Mouse (Mus musculus) left cerebral cortex, adult 8-10 months (tissue): Measurements from ENCODE around the gene Tbc1d8b. TPM values are rescaled to one million over a fixed set of nuclear protein-coding genes. Genes with fewer than 3 reads are reported as not detected.

Source experiments
- DNase-seq, 2 experiments: peaks; one replicate each; pipeline ENCODE4 v3.0.0; 2022; ENCODE audit warnings: low spot score in 2 of 2
- total RNA-seq, 4 experiments: library from RNA; stranded (reverse); gene quantifications; 2 replicates each; pipeline ENCODE4 v1.2.4; 2022

The Tbc1d8b gene
- total RNA-seq, 4 experiments from 2014 or later = 3.1 to 5.6 (median 4.1) TPM

DNA sequence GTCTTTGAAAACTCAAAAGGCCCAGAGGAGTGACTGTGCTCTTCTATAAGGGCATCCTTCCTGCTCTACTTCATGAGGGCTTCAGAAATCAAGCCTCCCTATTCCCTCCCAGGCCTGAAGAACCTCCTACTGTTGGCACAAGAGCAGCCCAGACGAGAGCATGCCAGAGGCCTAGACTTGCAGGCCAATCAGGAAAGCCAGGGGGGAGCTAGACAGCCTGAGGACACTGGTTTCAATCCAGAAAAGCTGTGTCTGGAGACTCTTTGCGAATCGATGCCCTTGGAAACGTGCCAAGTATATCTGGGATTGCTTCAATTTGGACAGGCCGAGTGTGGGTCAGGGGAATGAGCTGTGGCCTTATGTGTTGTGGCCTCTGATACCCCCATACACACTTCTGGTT is 94.6 kb downstream of the Tbc1d8b start:
- no peak for DNase-seq

DNA sequence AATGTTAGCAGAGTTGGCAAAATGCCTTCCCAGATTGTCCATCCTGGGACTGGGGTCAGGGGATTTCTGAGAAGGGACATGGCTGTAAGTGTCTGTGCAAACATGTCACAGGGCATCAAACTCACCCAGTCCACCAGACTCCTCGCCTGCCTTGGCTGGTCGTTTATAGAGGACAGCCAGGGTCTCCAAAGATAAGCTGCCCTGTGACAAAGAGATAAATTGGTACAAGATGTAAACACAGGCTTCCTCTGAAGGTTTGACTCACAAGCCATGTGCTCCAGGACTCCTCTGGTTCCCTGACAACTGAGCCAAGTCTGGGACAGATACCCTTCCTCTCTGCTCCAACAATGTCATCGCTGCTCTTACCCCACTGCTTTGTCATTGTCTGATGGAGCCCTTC is 96.2 kb downstream of the Tbc1d8b start:
- DNase-seq = no peak

- DNase-seq = no peak
Measured at GRCm38 (mm10) chrX:139781563-139781962, 96.8 kb downstream of the Tbc1d8b start.

DNA sequence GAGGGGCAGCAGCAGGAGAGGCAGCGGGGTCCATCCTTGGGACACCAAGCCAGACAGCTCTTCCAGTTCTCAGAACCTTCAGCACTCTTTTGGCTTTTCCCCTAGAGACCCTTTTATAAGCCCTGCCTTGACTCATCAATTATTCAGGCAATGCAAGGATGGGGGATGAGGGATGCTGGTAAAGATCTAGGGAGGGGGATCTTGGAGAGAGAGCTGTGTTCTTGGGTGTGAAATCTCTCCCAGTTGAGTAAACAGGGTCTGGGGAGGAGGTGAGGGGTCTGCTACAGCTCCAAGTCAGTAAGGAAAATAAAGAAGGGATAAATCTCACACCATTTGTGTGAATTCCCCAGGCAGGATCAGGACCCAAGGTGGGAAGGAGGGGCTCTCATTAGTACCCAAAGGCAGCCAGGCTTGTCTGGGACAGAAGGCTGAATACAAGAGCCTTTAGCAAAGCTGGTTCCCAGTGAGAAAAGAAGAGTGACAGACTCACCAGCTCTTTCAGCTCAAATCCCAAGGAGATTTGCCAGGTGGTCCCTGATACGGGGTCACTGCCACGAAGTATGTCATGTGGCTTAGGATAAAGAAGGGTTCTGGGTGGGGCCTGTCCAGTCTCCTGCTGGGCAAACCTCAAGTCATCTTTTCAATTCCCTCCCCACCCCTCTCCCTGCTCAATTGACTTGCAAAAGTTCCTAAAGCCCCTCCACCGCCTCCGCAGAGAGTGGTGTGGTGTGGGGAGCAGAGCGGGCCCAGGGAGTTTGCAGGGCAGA is 97.7 kb downstream of the Tbc1d8b start, which contains the start of gene Ripply1:
TSS of gene Ripply1 (minus strand) at position 76 of the 767 bp plus-strand sequence.
- no peak for DNase-seq

- no peak for DNase-seq
Measured at GRCm38 (mm10) chrX:139783045-139783422, 98.2 kb downstream of the Tbc1d8b start.

DNA sequence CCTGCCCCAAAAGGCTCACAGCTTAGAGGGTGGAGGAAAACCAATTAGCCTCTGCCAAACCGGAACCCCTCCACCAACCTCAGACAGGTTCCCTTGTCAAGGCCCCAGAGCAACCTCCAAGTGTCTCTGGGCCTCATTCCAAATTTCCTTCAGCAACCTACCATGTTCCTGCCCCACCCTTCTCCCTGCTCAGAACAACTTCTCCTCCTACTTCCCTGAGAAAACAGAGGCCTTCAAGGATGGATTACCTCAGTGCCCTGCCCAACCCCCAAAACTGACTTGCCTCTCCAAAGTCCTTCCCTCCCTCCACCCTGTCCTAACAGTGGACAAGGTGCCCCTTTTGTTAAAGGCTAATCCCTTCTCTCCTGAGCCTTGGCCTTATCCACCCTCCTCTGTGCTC is 101.0 kb downstream of the Tbc1d8b start:
- DNase-seq = no peak

GRCm38 (mm10) chrX:139794072-139794845 is 109.5 kb downstream of the Tbc1d8b start:
- no peak for DNase-seq

DNA sequence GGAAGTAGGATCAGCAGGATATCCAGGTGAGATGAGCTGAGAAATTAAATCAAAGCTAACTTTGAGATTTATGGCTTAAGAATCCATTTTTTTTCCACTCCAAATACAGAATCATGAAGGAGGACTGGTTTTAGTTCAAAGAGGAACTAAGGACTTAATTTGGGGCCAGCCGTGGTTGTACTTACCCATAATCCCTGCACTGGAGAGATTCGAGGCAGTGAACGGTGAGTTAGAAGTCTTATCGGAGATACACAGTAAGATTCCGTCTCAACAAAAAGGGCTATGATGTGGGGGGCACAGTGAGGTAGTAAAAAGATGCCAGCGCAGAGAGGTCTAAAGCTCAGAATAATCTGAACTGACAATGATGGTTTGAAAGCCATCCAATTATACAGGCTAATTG is 111.2 kb downstream of the Tbc1d8b start:
- no peak for DNase-seq

- DNase-seq = no peak
Measured at GRCm38 (mm10) chrX:139797875-139798274, 113.1 kb downstream of the Tbc1d8b start.

GRCm38 (mm10) chrX:139799953-139800352 is 115.2 kb downstream of the Tbc1d8b start:
- DNase-seq = no peak

- DNase-seq = no peak
Measured at GRCm38 (mm10) chrX:139800406-139800878, 115.6 kb downstream of the Tbc1d8b start, which contains the start of gene Cldn2. Gene Cldn2, plus strand, starts transcription at chrX:139800828.

Other genes starting within 250 kb of the Tbc1d8b start
- gene D330045A20Rik, start 204.6 kb upstream of the Tbc1d8b start, total RNA-seq = under 1 TPM; 0.15 to 0.57 (median 0.49) TPM
- 10 to 100 TPM; 13.0 to 15.5 (median 14.4) TPM for gene Rnf128, start 121.7 kb upstream of the Tbc1d8b start, total RNA-seq
- not detected for gene Gm15013, start 29.5 kb downstream of the Tbc1d8b start, total RNA-seq
- gene Ripply1, start 97.4 kb downstream of the Tbc1d8b start, total RNA-seq = not detected
- gene Cldn2, start 115.8 kb downstream of the Tbc1d8b start, total RNA-seq = 1 to 10 TPM in 1 of 4 experiments, under 1 TPM in 3; 0.20 to 2.2 (median 0.34) TPM
- 1 to 10 TPM; 3.0 to 6.5 (median 4.2) TPM for gene Morc4, start 186.7 kb downstream of the Tbc1d8b start, total RNA-seq